Mouse (Mus musculus) ovary, postnatal 10 days (tissue): ENCODE results near the gene Tmem151b.

ENCODE experiments used
- DNase-seq: peaks from one replicate; pipeline ENCODE4 v3.0.0; 2022; ENCODE audit warnings: low spot score

Tmem151b gene

DNA sequence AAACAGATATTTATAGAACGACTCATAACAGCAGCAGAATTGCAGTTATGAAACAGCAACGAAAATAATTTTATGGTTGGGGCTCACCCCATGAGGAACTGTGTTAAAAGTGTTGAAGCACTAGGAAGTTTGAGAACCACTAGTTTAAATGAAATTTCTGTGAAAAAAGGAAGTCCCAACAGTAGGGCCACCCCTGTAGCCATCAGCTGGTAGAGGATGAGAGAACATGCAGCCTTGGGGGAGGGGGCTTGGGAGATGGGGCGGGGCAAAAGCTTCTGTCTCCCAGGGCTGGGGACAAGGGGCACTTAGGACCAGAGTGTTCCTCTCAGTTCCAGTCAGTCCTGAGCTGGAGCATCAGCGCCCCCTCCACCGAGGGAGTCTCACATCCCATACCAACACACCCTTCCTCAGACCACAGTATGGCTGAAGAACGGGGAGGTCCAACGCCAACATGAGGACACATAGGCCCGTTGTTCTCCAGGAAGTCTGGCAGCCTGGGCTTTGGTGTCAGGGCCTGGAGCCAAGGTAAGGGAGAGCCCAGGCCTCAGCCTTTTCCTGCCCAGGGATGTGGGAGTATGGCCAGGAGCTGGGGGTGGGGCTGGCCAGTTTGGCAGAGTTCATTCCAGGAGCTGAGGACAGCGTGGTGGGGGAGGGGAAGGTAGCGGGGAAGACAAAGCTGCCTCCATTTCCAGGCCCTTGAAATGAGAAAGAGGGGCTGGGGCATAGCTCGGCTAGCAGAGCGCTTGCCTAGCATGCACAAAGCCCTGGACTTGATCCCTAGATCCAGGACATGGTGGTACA is 34.8 kb upstream of the Tmem151b start:
- peak; percentile 61 for DNase-seq

- no peak for DNase-seq
Observed at GRCm38 (mm10) chr17:45582715-45583355, 33.4 kb upstream of the Tmem151b start.

DNA sequence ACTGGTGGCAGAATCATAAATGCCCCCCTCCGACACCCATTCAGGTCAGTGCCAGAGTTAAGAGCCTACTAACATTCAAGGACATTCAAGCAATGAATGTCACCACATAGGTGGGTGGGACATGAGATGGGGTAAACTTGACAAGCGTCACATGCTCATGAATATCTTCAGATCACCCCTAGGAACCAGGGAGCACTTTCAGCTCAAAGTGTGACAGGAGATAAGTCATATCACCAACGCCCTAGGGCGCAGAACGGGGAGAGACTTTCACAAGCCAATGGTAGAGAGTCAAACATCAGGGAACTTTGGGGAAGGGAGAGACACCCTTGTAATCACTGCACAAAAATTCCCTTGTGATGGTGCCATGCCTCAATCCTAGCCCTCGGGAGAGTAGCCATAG is 32.7 kb upstream of the Tmem151b start:
- no peak for DNase-seq

- DNase-seq = no peak
Observed at GRCm38 (mm10) chr17:45581567-45581983, 32.1 kb upstream of the Tmem151b start.

DNA sequence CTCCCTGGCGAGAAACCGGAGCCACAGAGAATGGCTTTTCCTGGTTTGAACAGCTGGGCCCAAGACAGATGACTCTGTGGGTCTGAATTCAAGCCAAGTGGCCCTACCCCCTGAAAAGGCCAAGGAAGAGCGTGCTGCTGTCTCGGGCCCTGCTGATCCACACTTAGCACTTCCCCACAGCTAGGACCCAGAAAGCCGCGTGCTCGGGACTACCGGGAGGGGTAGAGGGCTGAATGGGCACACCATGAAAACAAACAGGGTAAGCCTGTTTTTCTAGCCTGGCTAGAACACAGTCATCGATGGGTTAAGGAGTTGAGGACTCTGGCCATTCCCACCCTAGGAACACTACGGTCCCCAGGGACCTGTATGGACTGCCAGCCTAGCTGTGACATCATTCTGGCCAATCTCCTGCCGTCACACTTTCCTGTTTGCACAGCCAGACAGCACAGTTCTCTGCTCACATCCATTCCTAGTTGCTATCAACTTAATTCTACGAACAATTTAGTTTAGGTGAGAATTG is 31.5 kb upstream of the Tmem151b start:
- DNase-seq = no peak

GRCm38 (mm10) chr17:45579554-45579953 is 30.1 kb upstream of the Tmem151b start:
- no peak for DNase-seq

- no peak for DNase-seq
Observed at GRCm38 (mm10) chr17:45578843-45579242, 29.4 kb upstream of the Tmem151b start.

DNA sequence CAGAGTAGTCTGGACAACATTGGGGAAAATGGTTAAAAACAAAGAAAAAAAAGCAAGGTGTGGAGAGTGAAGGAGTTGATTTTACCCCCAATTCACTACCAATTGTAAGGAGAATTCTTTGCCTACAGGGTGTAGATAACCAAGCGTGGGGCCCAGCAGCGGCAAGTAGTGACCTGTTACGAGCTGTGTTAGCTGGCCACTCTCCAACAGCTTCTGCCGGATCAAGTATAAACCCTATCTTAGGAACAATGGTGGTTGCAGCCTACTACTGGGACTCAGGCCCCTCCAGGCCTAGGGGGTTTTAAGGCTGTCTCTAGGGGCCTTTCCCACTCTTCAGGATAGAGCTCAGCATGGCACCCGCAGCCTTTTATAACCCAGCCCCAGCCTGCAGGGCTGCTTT is 28.8 kb upstream of the Tmem151b start:
- DNase-seq = no peak

- DNase-seq = no peak
Observed at GRCm38 (mm10) chr17:45575123-45575897, 25.8 kb upstream of the Tmem151b start.

DNA sequence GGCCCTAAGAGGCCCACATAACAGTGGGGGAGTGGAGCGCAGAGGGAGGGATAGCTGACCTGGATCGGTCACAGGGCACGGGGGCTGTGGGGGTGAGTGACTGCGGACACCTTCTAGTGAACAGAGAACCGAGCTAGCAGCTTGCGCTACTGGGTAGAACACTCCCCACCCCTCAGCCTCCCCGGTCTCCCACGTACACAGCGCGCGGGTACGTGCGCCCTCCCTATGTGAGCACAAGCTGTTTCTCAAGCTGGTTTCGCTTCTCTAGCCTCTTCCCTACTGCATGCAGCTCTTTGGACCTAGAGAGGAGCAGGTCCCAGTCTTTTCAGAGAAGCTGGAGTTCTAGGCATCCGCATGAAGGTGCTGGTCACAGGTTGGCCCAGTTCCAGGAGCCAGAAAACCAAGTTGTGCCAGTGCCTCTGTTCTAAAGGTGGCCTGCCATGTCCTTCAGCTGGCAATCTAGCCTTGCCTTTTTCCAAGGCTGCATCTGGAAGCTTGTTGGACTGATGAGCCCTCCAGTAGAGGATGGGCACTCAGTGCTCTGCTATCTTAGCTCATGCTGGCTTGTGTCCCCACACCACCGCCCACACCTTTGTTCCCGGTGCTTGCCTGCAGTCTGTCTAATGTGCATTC is 24.8 kb upstream of the Tmem151b start:
- DNase-seq = peak; percentile 55

DNA sequence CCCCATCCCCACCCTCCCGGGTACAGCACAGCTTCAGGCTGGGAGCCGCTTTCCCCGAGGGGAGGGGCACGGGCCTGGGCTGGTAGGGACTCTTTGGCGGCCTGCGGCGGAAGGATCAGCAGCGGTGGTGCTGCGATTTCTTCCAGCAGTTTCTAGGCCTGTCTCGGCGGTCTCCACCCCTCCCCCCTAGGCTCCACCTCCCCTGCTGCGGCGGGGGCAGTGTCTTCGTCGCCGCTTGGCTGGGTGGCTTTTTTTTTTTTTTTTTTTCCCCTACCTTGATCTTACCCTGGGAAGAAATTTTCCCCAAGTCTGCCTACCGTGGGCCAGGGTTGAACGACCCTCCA is 24.3 kb upstream of the Tmem151b start:
- DNase-seq = peak; percentile 93

DNA sequence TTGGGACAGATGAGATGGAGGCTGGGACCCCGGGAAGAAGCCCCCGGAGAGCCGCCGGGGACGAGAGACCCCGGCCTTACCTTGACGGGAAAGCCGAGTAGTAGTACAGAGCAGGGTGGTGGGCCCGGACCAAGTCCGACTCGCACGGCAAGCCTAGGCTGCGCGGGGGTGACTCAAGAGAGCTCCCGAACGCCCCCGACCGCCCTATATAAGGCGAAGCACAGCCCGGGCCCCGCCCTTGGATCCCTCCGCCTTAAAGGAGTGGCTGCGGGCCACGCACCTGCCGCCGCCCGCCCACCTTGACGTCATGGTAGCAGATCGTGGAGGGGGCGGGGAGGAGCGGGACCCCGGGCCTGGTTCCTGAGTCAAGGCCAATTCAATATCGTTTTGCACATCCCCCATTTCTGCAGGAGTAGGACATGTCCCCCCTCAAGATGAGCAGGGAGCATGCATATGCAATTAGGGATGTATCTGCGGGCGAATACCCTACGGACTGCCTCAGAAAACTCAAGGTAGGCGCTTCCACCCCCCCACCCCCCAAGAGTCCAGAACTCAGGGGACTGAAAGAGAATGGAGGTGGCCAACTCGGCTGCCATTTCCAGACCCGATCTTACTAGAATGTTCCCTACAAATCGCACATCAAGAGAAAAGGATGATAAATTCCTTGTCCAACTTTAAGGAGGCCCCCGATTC is 23.8 kb upstream of the Tmem151b start, which contains the start of gene Hsp90ab1:
Hsp90ab1 (minus strand) TSS at position 185 of the 693 bp plus-strand sequence.
- peak; percentile 99 for DNase-seq

DNA sequence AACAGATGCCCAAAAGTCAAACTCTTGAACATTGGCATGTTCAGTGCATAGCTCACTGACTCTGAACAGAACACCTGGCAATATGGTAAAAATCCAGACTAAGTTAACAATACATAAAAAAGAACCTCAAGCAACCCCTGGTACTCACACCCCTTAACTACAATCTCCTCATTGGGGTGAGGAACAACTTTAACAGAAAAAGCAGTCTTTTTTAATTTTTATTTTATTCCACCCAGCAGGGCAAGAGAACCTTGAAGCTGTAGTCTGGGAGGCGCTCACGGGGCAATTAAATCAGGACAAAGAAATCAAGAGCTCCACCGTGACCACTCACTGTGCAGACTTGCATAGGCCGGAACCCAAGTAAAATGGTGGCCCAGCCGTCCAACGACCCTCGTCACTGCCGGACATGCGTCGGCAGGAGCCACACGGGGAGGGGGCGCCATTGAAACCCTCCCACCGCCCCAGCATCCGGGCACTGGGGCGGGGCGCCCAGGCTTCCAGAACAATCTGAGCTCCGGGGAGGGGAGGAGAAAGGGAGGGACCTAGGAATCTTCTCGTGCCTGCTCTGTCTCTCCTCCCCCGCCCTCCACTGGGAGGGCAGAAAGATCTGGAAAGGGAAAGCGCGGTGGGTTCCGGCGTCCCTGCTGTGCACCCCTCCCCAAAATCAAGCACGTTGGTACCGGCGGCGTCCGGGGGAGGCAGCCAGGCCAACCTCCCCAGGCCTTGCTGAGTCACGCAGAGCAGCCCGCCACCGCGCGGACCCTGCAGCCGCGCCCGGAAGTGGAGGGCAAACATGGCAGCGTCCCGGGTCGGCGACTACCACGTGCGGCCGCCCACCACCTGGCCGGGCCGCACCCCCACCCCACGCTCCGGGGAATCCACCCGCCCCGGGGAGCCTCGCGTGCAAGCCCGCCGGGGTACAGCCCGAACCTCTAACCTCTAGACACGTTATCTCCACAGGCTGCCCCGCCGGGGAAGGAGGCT is 22.9 kb upstream of the Tmem151b start:
- no peak for DNase-seq

GRCm38 (mm10) chr17:45569999-45570398 is 20.5 kb upstream of the Tmem151b start:
- no peak for DNase-seq

DNA sequence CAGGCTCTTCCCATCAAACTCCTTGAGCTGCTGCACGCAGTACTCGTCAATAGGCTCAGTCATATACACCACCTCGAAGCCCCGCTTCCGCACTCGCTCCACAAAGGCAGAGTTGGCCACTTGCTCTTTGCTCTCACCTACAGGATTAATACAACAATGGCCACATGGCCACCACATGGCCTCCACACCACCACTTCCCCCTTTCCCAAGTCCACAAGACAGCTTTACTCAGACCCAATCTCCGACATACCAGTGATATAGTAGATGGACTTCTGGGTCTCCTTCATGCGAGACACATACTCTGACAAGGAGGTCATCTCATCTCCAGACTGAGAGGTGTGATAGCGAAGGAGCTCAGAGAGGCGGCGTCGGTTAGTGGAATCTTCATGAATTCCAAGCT is 19.5 kb upstream of the Tmem151b start:
- DNase-seq = no peak

GRCm38 (mm10) chr17:45567162-45567601 is 17.7 kb upstream of the Tmem151b start:
- DNase-seq = no peak

DNA sequence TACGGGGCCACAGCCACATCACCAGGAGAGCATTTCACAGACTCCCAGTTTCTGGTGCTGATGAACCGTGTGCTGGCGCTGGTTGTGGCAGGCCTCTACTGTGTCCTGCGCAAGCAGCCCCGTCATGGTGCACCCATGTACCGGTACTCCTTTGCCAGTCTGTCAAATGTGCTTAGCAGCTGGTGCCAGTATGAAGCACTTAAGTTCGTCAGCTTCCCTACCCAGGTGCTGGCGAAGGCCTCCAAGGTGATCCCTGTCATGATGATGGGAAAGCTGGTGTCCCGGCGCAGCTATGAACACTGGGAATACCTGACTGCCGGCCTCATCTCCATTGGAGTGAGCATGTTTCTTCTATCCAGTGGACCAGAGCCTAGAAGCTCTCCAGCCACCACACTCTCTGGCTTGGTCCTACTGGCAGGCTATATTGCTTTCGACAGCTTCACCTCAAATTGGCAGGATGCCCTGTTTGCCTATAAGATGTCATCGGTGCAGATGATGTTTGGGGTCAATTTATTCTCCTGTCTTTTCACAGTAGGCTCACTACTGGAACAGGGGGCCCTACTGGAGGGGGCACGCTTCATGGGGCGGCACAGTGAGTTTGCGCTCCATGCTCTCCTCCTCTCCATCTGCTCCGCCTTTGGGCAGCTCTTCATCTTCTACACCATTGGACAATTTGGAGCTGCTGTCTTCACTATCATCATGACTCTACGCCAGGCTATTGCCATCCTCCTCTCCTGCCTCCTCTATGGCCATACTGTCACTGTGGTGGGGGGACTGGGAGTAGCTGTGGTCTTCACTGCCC is 17.1 kb upstream of the Tmem151b start:
- no peak for DNase-seq

- no peak for DNase-seq
Observed at GRCm38 (mm10) chr17:45566031-45566359, 16.5 kb upstream of the Tmem151b start.

- no peak for DNase-seq
Observed at GRCm38 (mm10) chr17:45565103-45565502, 15.6 kb upstream of the Tmem151b start.
